Mouse (Mus musculus) adrenal gland (tissue): Measurements from ENCODE around the gene Phf5a.

Experiments used
- intact Hi-C: fragments of 180-260 bp; cut with DNase I; formaldehyde crosslinking; loops from one replicate; pipeline ENCODE4 v1.15.1; 2025

The Phf5a gene

GRCm38 (mm10) chr15:81886795-81887550 lies 15.3 kb upstream of the Phf5a start:
- intact Hi-C loops: no loop called here

- intact Hi-C loops: no loop called here
Observed at GRCm38 (mm10) chr15:81885418-81885934, 13.8 kb upstream of the Phf5a start.

- intact Hi-C loops: no loop called here
Observed at GRCm38 (mm10) chr15:81882348-81882747, 10.6 kb upstream of the Phf5a start.

DNA sequence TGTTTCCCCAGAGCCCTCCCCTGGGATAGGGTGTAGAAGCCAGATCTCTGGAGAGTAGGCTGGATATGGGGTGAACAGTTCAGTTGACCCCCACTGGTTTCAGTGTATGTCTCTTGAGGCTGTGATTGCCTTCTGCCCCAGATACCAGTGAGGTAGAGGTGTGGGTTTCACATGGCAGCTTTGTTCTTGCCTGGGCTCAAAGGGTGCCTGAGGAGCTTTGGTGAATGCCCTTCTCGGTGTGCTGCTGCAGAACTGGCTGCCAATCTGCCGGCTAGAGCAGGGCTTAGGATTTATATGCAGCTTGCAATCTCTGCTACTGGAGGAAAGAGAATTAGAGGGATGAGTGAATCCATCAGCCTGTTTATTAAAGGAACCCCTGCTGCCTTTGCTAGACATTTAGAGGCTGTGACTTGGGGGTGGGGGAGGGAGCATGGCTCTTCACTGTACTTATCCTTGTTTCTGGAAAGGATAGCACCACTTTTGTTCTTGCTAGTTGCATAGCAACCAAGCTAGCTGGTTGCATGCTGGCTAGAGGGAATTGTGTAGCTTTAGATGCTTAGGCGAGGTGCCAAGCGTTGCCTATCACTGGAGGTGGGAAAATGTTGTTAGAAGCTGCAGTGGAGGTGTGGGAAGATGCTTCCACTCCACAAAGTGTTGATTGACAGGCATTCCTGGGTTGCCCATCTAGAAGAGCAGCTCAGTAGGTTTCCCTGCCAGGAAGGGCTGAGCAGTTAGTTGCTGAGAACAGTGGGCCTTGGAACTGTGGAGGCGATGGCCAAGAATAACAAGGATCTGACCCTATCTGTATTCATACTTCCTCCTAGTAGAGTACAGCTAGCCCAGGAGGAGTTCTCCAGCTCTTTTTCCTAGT lies 8.1 kb upstream of the Phf5a start:
- intact Hi-C loops: no loop called here

GRCm38 (mm10) chr15:81872262-81873136 lies 788 bp upstream of the Phf5a start, which contains the start of gene Aco2:
TSS of gene Aco2 (plus strand) at chr15:81872309.
- intact Hi-C loops: no loop called here

DNA sequence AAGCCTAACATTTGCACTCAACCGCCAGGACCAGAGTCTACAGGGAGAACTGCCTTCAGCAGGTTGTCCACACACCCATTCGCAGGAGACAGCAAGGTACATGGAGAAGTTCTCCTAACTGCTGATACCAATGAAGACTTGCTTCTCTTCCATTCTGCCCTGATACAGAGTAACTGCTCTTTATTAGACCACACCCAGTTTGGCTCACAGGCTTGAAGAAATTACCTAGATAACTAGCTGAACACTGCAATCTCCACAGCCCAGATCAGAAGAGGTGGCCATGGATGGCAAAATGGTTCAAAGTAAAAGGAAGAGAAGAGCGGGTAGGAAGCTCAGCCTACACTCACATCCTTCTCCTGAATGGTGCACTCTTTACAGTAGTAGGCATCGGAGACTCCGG lies 1.7 kb downstream of the Phf5a start:
- intact Hi-C loops: no loop called here

DNA sequence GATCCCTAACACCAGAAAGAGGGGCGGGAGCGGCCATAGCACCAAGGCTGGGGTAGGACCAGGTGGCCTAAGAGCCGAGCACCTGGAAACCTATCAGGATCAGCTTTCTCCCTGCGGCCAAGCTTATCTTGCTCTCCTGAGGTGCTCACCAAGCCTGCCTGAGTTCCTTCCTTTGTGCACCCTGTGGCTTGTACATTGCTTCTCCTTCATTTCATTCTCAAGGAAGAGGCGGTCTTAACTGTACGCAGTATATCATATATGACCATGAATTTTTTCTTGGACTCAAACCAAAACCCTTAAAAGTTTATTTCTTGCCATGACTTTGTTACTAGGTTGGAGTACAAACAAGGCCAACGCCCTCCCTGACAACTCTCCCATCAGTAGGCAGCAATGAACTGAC lies 7.5 kb downstream of the Phf5a start:
- intact Hi-C loops: no loop called here

GRCm38 (mm10) chr15:81860471-81861135 lies 11.1 kb downstream of the Phf5a start:
- intact Hi-C loops: no loop called here

DNA sequence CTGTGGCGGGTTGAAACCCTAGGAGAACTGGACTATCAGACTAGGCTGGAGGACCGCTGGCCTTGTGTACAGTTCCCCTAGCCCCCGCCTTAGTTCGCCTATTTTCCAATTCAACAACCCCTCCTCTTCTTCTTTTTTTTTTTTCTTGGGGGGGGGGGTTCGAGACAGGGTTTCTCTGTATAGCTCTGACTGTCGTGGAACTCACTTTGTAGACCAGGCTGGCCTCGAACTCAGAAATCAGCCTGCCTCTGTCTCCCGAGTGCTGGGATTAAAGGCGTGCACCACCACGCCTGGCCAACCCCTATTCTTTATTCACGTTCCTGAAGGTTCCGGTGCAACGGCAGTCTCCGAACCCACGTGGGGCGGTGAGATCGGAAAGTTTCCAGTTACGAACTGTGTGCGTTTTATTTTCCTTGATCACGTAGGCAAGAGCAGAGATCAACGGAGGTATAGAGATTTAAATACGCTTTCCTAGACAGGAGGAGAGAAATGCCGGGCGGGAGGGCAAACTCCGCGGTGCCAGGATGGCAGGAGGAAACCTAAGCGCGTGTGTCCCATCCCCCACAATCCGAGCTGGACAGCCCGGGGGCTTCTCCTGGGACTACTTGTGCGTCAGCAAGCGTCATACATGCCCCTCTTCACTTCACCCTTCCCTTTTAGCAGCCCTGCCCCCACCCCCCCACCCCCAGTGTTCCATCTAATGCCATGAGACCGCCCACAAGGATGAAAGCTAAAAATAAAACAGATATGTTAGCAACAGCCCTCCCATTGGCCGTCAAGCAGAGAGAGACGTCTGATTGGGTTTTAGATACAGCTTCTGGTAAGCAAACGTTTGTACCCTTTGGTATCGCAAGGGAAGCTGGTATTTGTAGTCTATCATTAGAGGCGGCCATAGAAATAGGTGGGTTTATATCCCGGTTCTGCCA lies 12.1 kb downstream of the Phf5a start:
- intact Hi-C loops: no loop called here

GRCm38 (mm10) chr15:81858517-81859329 lies 13.0 kb downstream of the Phf5a start, which contains the start of gene Tob2:
TSS of gene Tob2 (minus strand) at chr15:81858796.
- intact Hi-C loops: no loop called here

- intact Hi-C loops: no loop called here
Observed at GRCm38 (mm10) chr15:81858138-81858516, 13.6 kb downstream of the Phf5a start.

GRCm38 (mm10) chr15:81857724-81858116 lies 14.0 kb downstream of the Phf5a start:
- intact Hi-C loops: no loop called here

DNA sequence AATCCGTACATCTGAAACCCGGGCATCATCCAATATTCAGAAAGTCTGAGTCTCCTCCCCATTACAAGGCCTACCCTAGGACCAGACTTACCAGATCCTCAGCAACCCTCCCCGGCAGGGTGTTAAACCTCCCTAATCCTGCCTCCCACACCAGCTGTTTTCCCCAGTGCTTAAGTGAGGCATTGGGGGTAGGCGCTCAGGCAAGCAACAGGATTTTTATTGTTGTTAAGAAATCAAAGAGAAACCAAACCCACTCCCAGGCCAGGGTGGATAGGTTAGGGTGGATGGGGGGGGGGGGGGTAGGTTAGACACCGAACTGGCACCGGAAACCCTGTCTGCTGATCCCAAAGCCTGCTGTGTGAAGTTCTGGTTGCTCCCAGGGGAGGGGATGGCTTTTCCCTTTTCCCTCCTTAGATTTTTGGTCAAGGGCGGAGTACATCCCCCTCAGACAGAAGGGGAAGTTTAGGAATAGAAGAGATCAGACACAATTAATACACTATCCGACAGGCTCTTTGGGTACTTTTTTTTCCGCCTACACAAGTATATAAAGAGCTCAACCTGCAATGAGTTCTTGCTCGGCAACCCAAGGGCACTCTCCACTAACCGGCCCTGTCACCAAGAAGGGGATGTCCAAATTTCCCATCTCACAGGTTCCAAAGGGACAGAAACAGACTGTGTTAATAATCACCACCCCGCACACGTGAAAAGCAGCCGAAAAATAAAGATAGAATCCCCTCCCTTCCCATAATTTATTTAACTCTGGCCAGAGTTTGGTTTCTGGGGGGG lies 14.6 kb downstream of the Phf5a start:
- intact Hi-C loops: no loop called here

DNA sequence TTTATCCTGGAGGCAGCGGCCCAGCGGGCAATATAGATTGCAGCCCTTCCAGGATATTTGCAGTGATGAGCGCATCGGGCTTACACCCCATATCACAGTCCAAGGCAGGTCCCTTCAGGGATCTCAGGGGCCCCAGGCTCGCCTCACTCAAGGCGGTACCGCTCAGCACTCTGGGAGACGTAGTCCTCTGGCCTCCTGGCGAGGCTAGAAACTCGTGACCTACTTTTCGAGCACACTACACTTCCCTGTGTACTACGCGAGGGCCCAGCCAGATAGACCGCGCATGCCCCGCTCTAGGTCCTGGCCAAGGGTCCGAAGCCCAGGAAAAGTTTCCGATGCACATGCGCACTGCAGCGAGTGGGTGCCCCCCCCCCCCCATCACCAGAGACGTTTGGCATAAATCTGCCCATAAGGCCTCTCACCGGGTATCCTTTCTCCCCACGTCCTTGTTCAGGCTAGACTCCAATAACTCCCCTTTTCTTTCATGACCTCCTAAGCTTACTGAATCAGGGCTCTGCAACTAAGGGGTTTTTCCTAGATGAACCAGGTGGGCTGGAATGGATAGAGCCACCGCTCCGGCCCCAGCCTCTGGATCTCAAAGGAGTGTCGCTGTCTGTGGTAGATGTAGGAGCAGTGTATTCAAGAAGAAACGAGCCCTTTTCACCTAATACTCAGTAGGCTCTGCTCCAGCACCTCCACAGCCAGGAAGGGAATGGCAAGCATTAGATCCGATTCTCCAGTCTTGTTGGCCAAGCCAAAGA lies 15.5 kb downstream of the Phf5a start:
- intact Hi-C loops: no loop called here

GRCm38 (mm10) chr15:81853081-81853480 lies 18.6 kb downstream of the Phf5a start:
- intact Hi-C loops: no loop called here

GRCm38 (mm10) chr15:81852411-81853000 lies 19.2 kb downstream of the Phf5a start:
- intact Hi-C loops: no loop called here

DNA sequence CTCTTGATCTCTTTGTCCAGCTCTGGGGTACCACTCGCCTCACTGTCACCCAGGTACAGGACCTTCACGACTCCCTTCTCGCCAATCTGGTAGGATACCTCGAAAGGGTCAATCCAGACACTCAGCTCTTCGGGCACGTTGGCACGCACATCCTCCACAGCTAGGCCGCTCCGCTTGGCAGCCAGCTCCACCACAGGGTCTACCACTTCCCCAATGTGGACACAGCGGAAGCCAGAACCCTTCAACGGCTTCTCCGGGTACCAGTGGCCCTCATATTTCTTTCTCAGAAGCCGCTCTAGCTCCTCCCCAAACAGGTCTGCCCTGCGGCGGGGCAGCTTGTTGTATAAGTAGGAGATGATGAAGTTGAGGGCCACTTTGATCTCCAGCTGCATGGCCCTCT lies 20.3 kb downstream of the Phf5a start:
- intact Hi-C loops: no loop called here
